Mouse (Mus musculus): ENCODE data around the gene Nt5e. TPM values are rescaled to one million over a fixed set of nuclear protein-coding genes. Genes with fewer than 3 reads are reported as not detected.

The Nt5e gene
- total and polyA plus RNA-seq, 3 experiments = 0.08 to 3.1 (median 0.34) TPM

DNA sequence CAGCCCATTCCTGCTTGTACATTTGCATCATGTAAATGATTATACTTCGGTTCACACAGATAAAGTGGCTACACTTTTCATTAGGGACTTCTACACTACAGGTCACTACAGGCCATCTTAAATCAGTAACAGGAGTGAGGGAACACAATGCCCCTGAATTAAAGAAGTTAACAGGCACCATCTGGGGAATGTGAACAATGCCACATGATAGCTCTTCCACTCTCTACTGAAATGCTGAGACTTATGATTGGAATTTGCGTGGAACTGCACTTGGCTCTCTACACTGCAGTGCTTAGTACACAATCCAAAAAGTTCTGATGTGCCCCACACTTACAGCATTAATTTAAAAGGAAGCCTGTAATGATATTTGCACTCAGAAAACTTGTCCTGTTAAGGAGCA is 47.3 kb upstream of the Nt5e start:
- Histone ChIP-seq H3K4me2 (ENCODE audit: insufficient read depth, low read depth, poor library complexity, severe bottlenecking) (no peak overlapping the region), H3K36me3 (replicated peaks in 1 of 2; ENCODE audit: control insufficient read depth in 1 of 2, insufficient read depth in 1 of 2, low read length in 1 of 2) (no peaks in the 10 kb centered on the region), H3K27ac (ENCODE audit: insufficient read depth, low read depth) (no peak overlapping the region), H3K4me3 (replicated peaks in 1 of 3; ENCODE audit: low read depth in 2 of 3, low read length in 2 of 3, poor library complexity in 1 of 3) (no peak overlapping the region), H3K9ac (ENCODE audit: insufficient read depth, low read depth) (no peak overlapping the region), H3K79me2 (replicated peaks; ENCODE audit: control insufficient read depth, extremely low read depth, insufficient read depth, poor library complexity, severe bottlenecking) (no peaks in the 10 kb centered on the region), H3K27me3 (replicated peaks) (no peaks in the 10 kb centered on the region), H3K4me1 (ENCODE audit: control insufficient read depth in 1 of 2, insufficient read depth in 2 of 2) (peaks cover 0 to 5% of the 10 kb centered on the region in 2 experiments; a peak in 1 of 4 replicates), H3K9me3 (replicated peaks; ENCODE audit: low read length) (peaks cover 5% of the 10 kb centered on the region)
- DNase-seq (ENCODE audit: extremely low read depth) = no peak
- dilution Hi-C loops (cut with MboI; ENCODE audit: extremely low pct_ligation_motif_present, extremely low pct_unique_long_range_greater_than_20kb, low sequenced_read_pairs) (no loop called here), in situ Hi-C loops (cut with MboI; ENCODE audit: low pct_ligation_motif_present, low pct_unique_long_range_greater_than_20kb, low sequenced_read_pairs) (no loop called here)
- no peak for TF ChIP-seq NRF1 (IDR thresholded peaks at IDR 0.05; ENCODE audit: low read depth, low read length)
- TF ChIP-seq USF2 (conservative IDR thresholded peaks at IDR 0.05; ENCODE audit: low read depth, low read length) = no peak
- no peak for TF ChIP-seq TCF12 (IDR thresholded peaks at IDR 0.05; ENCODE audit: low read depth, low read length)
- TF ChIP-seq MAX (IDR thresholded peaks at IDR 0.05; ENCODE audit: low read length) = no peak
- no peak for TF ChIP-seq EP300 (IDR thresholded peaks at IDR 0.05; ENCODE audit: low read length)
- TF ChIP-seq SMC3 (IDR thresholded peaks at IDR 0.05; ENCODE audit: low read depth, low read length) = no peak
- no peak for TF ChIP-seq JUN (IDR thresholded peaks at IDR 0.05; ENCODE audit: insufficient read depth, low read depth, low read length)
- no peak for TF ChIP-seq HCFC1 (IDR thresholded peaks at IDR 0.05; ENCODE audit: low read depth, low read length)
- TF ChIP-seq ELF1 (IDR thresholded peaks at IDR 0.05; ENCODE audit: low read depth, low read length) = no peak
- TF ChIP-seq ETS1 (conservative IDR thresholded peaks at IDR 0.05; ENCODE audit: low read depth, low read length) = no peak
- no peak for TF ChIP-seq MYC (IDR thresholded peaks at IDR 0.05; ENCODE audit: low read depth, low read length)
- no peak for TF ChIP-seq CHD2 (IDR thresholded peaks at IDR 0.05; ENCODE audit: low read length)
- no peak for TF ChIP-seq NELFE (IDR thresholded peaks at IDR 0.05; ENCODE audit: low read depth, low read length)
- TF ChIP-seq USF1 (IDR thresholded peaks at IDR 0.05; ENCODE audit: low read depth, low read length) = no peak
- TF ChIP-seq SIN3A (IDR thresholded peaks at IDR 0.05; ENCODE audit: low read length) = no peak
- TF ChIP-seq JUND (conservative IDR thresholded peaks at IDR 0.05; ENCODE audit: low read depth, low read length) = no peak
- no peak for TF ChIP-seq MAFK (IDR thresholded peaks at IDR 0.05; ENCODE audit: insufficient replicate concordance, low read length)
- TF ChIP-seq TBP (conservative IDR thresholded peaks at IDR 0.05; ENCODE audit: low read depth, low read length) = no peak
- TF ChIP-seq RCOR1 (conservative IDR thresholded peaks at IDR 0.05; ENCODE audit: low read depth, low read length) = no peak
- no peak for TF ChIP-seq ZMIZ1 (IDR thresholded peaks at IDR 0.05; ENCODE audit: low read depth, low read length)

DNA sequence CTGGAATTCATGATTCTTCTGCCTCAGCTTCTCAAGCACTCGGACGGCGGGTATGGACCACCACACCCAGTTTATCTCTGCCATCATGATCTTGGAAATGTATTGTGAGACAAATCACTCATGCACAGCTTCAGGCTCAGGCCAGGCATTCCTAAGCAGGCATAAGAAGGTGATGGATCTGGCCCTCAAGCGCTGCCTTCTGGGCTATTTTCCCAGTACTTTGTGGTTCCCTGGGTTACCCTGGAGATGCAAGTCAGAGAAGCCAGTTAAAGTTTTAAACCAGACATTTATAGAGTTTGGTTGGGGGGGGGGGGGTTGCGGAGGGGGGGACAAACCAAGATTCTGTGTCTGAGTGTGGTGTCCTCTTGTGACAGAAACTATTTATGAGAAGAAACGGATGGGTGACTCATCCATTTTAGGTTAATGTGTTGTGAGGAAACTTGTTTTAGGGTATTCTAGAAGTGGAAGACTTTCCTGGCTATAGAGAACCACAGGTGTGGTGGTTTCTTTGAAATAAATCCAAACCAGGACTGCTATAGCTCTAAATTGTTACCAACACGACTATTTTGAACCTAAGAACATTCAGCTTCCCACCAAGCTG is 37.3 kb upstream of the Nt5e start:
- H3K9me3 ChIP-seq (replicated peaks; ENCODE audit: low read length) = no peaks in the 10 kb centered on the region
- H3K27me3 ChIP-seq (replicated peaks) = no peaks in the 10 kb centered on the region
- dilution Hi-C loops (cut with MboI; ENCODE audit: extremely low pct_ligation_motif_present, extremely low pct_unique_long_range_greater_than_20kb, low sequenced_read_pairs) = no loop called here
- TF ChIP-seq ETS1 (conservative IDR thresholded peaks at IDR 0.05; ENCODE audit: low read depth, low read length) = no peak
- TF ChIP-seq MXI1 (IDR thresholded peaks at IDR 0.05; ENCODE audit: low read depth, low read length) = no peak
- TF ChIP-seq NRF1 (IDR thresholded peaks at IDR 0.05; ENCODE audit: low read depth, low read length) = no peak
- no peak for TF ChIP-seq MAFK (IDR thresholded peaks at IDR 0.05; ENCODE audit: insufficient replicate concordance, low read length)
- no peak for TF ChIP-seq MEF2A (IDR thresholded peaks at IDR 0.05; ENCODE audit: borderline replicate concordance, low read depth, low read length)
- no peak for TF ChIP-seq POLR2A (IDR thresholded peaks at IDR 0.05; ENCODE audit: low read depth, low read length)
- H3K4me1 ChIP-seq (ENCODE audit: control insufficient read depth in 1 of 2, insufficient read depth in 2 of 2) = peaks cover 0 to 15% of the 10 kb centered on the region in 2 experiments; a peak in 2 of 4 replicates
- H3K79me2 ChIP-seq (replicated peaks; ENCODE audit: control insufficient read depth, extremely low read depth, insufficient read depth, poor library complexity, severe bottlenecking) = no peaks in the 10 kb centered on the region
- no peaks in the 10 kb centered on the region for H3K36me3 ChIP-seq (replicated peaks in 1 of 2; ENCODE audit: control insufficient read depth in 1 of 2, insufficient read depth in 1 of 2, low read length in 1 of 2)
- no peak overlapping the region for H3K9ac ChIP-seq (ENCODE audit: insufficient read depth, low read depth)
- no peak overlapping the region for H3K4me3 ChIP-seq (replicated peaks in 1 of 3; ENCODE audit: low read depth in 2 of 3, low read length in 2 of 3, poor library complexity in 1 of 3)
- no peak overlapping the region for H3K4me2 ChIP-seq (ENCODE audit: insufficient read depth, low read depth, poor library complexity, severe bottlenecking)
- H3K27ac ChIP-seq (ENCODE audit: insufficient read depth, low read depth) = no peak overlapping the region
- no peak for DNase-seq (ENCODE audit: extremely low read depth)
- in situ Hi-C loops (cut with MboI; ENCODE audit: low pct_ligation_motif_present, low pct_unique_long_range_greater_than_20kb, low sequenced_read_pairs) = no loop called here
